Mouse (Mus musculus) ES-Bruce4 (cell line): ENCODE measurements around the gene Prdm16. TPM values are rescaled to one million over a fixed set of nuclear protein-coding genes. Genes with fewer than 3 reads are reported as not detected.

Source experiments
- H3K27ac ChIP-seq: 2 replicates; pipeline ENCODE4 v1.5.1; 2012; ENCODE audit warnings: low read length, inconsistent platforms; ENCODE audit not compliant: insufficient read depth
- H3K27me3 ChIP-seq: 2 replicates; pipeline ENCODE4 v1.6.1; 2012; ENCODE audit warnings: mild to moderate bottlenecking, low read length, inconsistent platforms; ENCODE audit not compliant: control insufficient read depth, poor library complexity, insufficient read depth, severe bottlenecking
- H3K36me3 ChIP-seq: 2 replicates; pipeline ENCODE4 v1.6.1; 2012; ENCODE audit warnings: inconsistent platforms, mild to moderate bottlenecking, low read length, moderate library complexity; ENCODE audit not compliant: control insufficient read depth, poor library complexity, insufficient read depth, severe bottlenecking
- H3K4me1 ChIP-seq: one replicate; pipeline ENCODE4 v1.8.1; 2011; ENCODE audit warnings: low read length; ENCODE audit not compliant: control insufficient read depth, insufficient read depth
- H3K4me3 ChIP-seq: 2 replicates; pipeline ENCODE4 v1.5.1; 2011; ENCODE audit warnings: low read depth, mild to moderate bottlenecking, low read length
- H3K9ac ChIP-seq: 2 replicates; pipeline ENCODE4 v1.6.1; 2012; ENCODE audit warnings: low read depth, mild to moderate bottlenecking, inconsistent platforms; ENCODE audit not compliant: poor library complexity, severe bottlenecking
- H3K9me3 ChIP-seq: replicated peaks from 2 replicates; pipeline ENCODE4 v1.6.1; 2012; ENCODE audit warnings: mild to moderate bottlenecking, low read length, inconsistent platforms; ENCODE audit not compliant: control insufficient read depth, poor library complexity, insufficient read depth, severe bottlenecking
- CTCF ChIP-seq: IDR thresholded peaks from one replicate; pipeline ENCODE4 v1.8.1; 2011; ENCODE audit warnings: low read depth, low read length
- EP300 ChIP-seq: IDR thresholded peaks from 2 replicates; pipeline ENCODE4 v1.6.1; 2011; ENCODE audit warnings: low read depth, low read length; ENCODE audit not compliant: insufficient read depth
- POLR2A ChIP-seq: IDR thresholded peaks from one replicate; pipeline ENCODE4 v1.8.1; 2011; ENCODE audit warnings: low read length; ENCODE audit not compliant: insufficient read depth
- polyA plus RNA-seq: library from polyadenylated mRNA; stranded (reverse); fragments of >200 nt; gene quantifications from 2 replicates; pipeline ENCODE4 v1.2.4, GENCODE M21; 2011; ENCODE audit warnings: low read depth; ENCODE audit not compliant: missing spikeins, insufficient read depth, insufficient read length

Gene Prdm16
- polyA plus RNA-seq, 1 experiment: 3.1 TPM

DNA sequence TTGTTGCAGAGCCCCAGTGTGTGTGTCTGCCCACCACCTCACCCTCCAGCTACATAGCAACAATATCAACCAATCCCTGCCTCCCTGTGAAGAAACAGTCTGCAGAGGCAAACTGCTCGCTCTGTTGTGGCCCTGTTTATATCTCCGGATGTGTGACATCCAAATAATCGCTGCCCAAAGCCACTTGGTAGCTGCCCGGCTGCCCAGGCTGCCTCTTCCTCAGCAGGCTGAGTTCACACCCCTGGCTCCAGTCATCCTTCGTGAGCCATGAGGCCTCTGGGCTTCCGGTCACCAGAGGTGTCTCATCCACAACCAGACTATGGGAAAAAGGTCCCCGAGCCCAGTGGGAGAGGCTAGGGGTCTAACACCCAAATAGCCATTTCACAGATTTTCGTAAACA, 164.1 kb downstream of the Prdm16 start:
- Histone ChIP-seq H3K36me3 (no peaks in the 10 kb centered on the region), H3K27me3 (no peaks in the 10 kb centered on the region), H3K9ac (no peak overlapping the region), H3K4me3 (no peak overlapping the region), H3K9me3 (no peaks in the 10 kb centered on the region), H3K4me1 (no peaks in the 10 kb centered on the region), H3K27ac (no peak overlapping the region)
- TF ChIP-seq EP300 (no peak), POLR2A (no peak), CTCF (no peak)

GRCm38 (mm10) chr4:154471447-154472101, 165.1 kb downstream of the Prdm16 start:
- H3K27me3 ChIP-seq: no peaks in the 10 kb centered on the region
- H3K9me3 ChIP-seq: no peaks in the 10 kb centered on the region
- H3K9ac ChIP-seq: no peak overlapping the region
- no peaks in the 10 kb centered on the region for H3K4me1 ChIP-seq
- TF ChIP-seq EP300: no peak
- TF ChIP-seq CTCF: no peak
- TF ChIP-seq POLR2A: no peak
- no peak overlapping the region for H3K4me3 ChIP-seq
- no peaks in the 10 kb centered on the region for H3K36me3 ChIP-seq
- H3K27ac ChIP-seq: no peak overlapping the region

DNA sequence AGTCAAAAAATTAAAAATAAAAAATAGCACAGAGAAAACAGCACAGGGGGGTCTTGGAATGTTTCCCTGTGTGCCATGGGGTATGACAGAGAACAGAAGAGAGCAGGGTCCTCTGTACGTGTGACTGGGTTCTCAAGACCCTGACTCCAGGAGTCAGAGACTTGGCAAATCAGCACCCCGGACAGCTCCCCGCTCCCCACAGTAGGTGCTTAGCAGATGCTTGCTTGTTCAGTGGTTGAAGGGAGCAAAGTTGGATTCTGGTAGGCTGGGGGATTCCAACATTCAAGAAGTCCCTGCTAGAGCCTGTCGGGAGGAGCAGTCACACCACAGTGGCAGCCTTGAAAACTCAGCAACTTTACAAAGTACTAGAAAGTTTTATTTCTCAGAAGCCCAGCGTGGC, 170.4 kb downstream of the Prdm16 start:
- Histone ChIP-seq H3K4me1 (no peaks in the 10 kb centered on the region), H3K27me3 (no peaks in the 10 kb centered on the region), H3K36me3 (no peaks in the 10 kb centered on the region), H3K9ac (no peak overlapping the region), H3K4me3 (no peak overlapping the region), H3K9me3 (no peaks in the 10 kb centered on the region), H3K27ac (no peak overlapping the region)
- TF ChIP-seq EP300: no peak
- no peak for TF ChIP-seq POLR2A
- TF ChIP-seq CTCF: no peak

DNA sequence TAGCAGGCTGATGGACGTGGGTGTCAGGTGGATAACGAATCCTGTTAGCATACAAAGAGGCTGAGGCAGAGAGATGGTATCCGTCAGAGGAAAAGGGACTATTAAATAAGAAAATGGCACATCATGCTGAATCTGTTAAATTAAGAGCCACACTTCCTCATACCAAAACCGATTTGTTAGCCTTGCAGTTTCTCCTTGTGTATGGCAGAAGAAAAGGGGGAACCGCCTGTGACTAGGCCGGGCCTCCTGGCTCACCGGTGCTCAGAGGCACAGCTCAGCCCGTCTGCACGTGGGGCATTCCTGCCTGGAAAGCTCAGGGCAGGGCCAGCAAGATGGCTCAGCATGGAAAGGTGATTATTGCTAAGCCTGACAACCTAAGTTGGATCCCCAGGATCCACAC, 171.6 kb downstream of the Prdm16 start:
- TF ChIP-seq POLR2A (no peak), CTCF (no peak), EP300 (no peak)
- H3K36me3 ChIP-seq: no peaks in the 10 kb centered on the region
- H3K27ac ChIP-seq: no peak overlapping the region
- H3K27me3 ChIP-seq: no peaks in the 10 kb centered on the region
- H3K4me3 ChIP-seq: no peak overlapping the region
- no peaks in the 10 kb centered on the region for H3K9me3 ChIP-seq
- H3K9ac ChIP-seq: no peak overlapping the region
- no peaks in the 10 kb centered on the region for H3K4me1 ChIP-seq

DNA sequence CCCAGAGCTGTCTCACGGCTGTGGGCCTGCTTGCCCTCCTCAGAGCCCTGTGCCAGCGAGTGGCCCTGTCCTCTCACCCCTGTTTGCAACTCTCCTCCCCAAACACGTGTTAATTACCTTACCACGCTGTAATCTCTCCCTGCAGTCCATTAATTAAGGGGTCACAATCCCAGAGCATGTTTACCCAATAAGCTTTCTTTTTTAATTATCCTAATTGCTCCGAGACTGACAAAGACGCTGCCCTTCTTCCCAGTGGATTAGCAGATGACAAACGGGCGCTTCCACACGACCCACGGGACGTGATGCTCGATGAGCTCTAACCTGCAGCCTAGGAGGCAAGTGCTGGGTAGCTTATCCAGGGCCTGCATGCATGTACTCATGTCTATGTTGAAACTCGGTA, 176.7 kb downstream of the Prdm16 start:
- no peaks in the 10 kb centered on the region for H3K9me3 ChIP-seq
- no peak overlapping the region for H3K4me3 ChIP-seq
- H3K27ac ChIP-seq: no peak overlapping the region
- no peaks in the 10 kb centered on the region for H3K4me1 ChIP-seq
- H3K36me3 ChIP-seq: no peaks in the 10 kb centered on the region
- no peak overlapping the region for H3K9ac ChIP-seq
- H3K27me3 ChIP-seq: no peaks in the 10 kb centered on the region
- TF ChIP-seq POLR2A: no peak
- TF ChIP-seq CTCF: no peak
- TF ChIP-seq EP300: no peak

GRCm38 (mm10) chr4:154457756-154458155, 178.9 kb downstream of the Prdm16 start:
- Histone ChIP-seq H3K4me3 (no peak overlapping the region), H3K4me1 (no peaks in the 10 kb centered on the region), H3K27me3 (no peaks in the 10 kb centered on the region)

More at GRCm38 (mm10) chr4:154457756-154458155, 178.9 kb downstream of the Prdm16 start:
- TF ChIP-seq EP300 (no peak), CTCF (no peak), POLR2A (no peak)
- no peak overlapping the region for H3K27ac ChIP-seq
- H3K9me3 ChIP-seq: no peaks in the 10 kb centered on the region
- H3K36me3 ChIP-seq: no peaks in the 10 kb centered on the region
- no peak overlapping the region for H3K9ac ChIP-seq
